Mouse (Mus musculus): ENCODE data around the gene Coro2a. TPM values are rescaled to one million over a fixed set of nuclear protein-coding genes. Genes with fewer than 3 reads are reported as not detected.

The Coro2a gene
- total RNA-seq, 2 experiments from 2014 or later = 31.4 to 55.6 TPM

DNA sequence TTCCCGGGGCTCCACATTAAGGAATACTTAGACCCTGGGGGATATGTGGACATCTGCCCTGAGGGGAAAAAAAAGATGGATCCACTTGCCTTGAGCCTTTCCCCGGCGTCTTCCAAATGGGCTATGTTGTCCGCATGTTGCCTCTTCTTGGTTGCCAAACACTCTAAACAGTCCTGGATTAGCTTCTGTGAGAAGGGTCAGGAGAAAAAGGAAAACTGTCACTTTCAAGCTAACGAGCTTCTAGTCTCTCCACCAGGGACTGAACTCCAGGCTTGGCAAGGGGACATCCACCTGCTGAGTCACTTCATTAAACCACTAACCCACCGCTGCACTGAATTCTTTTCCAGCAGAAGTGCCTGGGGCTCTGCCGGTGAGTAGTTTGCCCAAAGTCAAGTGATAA lies 69.1 kb downstream of the Coro2a start:
- ATAC-seq (ENCODE audit: poor library complexity, severe bottlenecking) = no peak

DNA sequence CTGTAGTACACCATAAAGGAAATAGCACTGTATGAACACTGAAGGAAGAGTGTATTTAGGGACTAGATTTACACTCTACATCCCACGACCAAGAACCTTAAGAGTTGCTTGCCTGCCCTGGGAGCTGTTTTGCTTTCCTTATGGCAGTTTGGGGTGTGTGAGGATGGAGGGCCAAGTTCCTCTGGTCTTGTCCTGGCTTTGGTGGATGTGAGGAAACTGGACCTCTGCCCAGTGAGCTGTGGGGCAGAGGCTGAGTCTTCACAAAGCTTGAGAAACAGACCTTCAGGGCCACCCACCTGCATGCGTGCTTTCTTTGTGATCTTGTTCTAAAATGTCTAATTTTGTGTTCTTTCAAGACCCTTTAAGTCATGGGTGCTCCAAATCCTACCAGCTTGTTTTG lies 69.5 kb downstream of the Coro2a start:
- ATAC-seq (ENCODE audit: poor library complexity, severe bottlenecking) = no peak

DNA sequence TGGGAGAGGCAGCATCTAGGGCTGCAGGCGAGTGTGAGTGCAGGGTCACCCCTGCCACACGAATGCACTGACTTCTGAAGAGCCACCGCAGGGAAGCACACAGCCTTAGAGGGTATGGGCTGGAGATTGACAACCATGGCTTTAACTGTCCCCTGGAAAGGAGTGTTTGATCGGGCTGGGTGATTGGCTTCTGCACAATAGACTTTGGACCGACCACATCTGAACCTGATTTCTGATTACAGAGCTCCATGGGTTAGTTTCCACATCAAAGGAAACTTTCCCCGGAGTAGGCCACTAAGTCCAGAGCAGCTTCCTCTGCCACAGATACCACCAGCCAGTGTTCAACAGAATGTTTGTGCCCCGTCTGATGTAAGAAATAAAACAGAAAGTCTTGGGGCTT lies 72.3 kb downstream of the Coro2a start:
- no peak for ATAC-seq (ENCODE audit: poor library complexity, severe bottlenecking)

DNA sequence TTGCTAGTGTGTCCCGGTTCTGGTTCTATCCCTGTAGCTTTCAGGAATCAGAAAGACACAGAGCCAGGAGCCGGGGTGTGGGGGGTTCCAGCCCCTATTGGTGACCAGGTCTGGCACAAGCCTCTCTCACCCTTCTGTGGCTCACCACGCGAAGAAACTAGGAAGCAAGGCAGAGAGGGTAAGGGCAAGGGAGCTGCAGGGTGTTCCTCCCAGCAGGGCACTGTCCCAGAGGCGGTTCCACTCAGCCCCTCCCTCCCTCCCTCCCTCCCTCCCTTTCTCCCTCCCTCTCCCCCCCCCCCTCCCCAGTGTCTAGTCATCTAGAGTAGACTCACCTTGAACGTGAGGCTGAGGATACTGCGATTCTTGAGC lies 74.5 kb downstream of the Coro2a start:
- ATAC-seq (ENCODE audit: poor library complexity, severe bottlenecking) = peak; percentile 91

GRCm38 (mm10) chr4:46526798-46527557 lies 75.0 kb downstream of the Coro2a start:
- peak; percentile 47; the same call in 1 of the 2 replicates for ATAC-seq (ENCODE audit: poor library complexity, severe bottlenecking)

- ATAC-seq (ENCODE audit: poor library complexity, severe bottlenecking) = no peak
Observed at GRCm38 (mm10) chr4:46526226-46526625, 75.8 kb downstream of the Coro2a start.

DNA sequence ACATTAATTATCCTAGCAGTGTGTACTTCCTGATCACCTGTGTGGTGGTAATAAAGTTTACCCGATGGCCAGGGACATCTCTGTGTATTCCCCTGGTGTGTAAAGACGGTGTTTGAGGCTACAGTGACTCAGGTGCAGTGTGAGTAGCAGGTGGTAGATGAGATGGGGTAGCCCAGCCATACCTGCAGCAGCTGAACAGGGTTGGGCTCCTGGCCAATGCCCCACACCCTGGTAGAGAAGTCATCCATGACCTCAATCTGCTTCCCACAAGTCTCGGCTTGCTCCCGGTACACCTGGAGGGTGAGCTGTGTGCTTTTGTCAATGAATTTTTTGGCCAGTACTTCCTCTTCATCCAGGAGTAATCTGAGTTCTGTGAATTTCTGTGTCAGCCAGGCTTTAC lies 78.7 kb downstream of the Coro2a start:
- ATAC-seq (ENCODE audit: poor library complexity, severe bottlenecking) = no peak

- ATAC-seq (ENCODE audit: poor library complexity, severe bottlenecking) = no peak
Observed at GRCm38 (mm10) chr4:46521457-46521856, 80.5 kb downstream of the Coro2a start.

DNA sequence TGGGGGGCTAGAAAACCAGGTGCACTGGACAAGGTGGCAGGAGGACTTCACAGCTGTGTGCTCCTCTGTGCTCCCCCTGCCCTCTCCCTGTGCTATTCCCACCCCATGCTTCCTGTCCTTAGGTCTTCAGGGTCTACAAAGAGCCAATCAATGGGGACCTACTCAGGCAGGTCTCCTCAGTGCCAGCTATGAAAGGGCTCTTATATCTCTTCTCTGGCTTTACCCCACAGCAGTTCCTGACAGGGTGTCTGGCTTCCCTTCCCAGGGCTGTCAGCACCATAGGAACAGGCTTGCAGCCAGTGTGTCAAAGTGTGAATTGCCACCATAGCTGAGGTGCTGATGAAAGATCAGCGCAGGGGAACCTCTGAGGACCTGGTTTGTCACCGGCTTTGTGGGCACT lies 81.5 kb downstream of the Coro2a start:
- ATAC-seq (ENCODE audit: poor library complexity, severe bottlenecking) = no peak

- peak; percentile 71 for ATAC-seq (ENCODE audit: poor library complexity, severe bottlenecking)
Observed at GRCm38 (mm10) chr4:46507736-46508460, 94.1 kb downstream of the Coro2a start.

GRCm38 (mm10) chr4:46506801-46507610 lies 95.0 kb downstream of the Coro2a start:
- peak; percentile 99 for ATAC-seq (ENCODE audit: poor library complexity, severe bottlenecking)

DNA sequence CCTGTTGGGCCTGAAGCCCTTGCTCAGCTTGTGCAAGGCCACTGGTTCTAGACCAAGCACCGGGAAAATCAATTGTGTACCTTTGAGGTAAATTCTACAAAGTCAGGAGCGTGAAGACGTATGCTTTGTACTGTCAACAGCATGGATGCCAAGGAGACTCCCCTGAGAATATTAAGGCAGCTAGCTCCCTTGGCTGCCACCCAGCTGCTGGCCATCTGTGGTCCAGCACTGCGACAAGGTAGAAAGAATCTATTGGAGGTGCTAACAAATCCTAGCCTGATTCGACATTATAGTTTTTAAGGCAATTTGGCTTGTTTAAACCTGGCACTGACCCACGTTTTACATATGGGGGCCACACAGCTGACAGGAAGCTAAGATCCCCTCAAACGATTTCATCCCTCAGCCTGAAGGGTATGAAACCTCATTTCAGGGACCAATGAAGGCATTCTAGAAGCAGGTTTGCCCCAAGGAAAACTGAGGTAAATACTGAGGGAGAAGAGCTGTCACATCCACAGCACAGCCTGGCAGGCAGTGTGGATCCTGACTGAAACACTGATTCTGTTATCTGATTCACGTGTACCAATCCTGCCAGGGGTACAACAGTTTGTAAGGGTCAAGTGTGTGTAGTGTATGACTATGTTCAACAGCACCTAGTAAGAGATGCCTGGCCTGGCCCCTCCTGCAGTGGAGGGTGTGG lies 96.5 kb downstream of the Coro2a start:
- ATAC-seq (ENCODE audit: poor library complexity, severe bottlenecking) = no peak

DNA sequence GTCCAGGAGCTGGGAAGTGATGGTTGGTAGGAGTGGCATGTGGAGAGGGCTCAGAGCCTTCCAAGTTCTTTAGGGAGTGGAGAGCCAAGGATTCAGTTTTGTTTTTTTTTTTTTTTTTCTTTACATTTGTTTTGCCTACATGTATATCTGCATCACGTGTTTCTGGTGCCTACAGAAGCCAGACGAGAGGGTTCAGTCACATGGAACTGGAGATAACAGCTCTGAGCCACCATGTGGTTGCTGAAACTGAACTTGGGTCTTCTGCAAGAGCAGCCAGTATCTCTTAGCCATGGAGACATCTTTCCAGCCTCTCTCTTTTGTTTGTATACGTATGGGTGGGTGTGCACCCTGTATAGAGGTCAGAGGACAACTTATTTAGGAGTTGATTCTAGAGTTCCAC lies 98.1 kb downstream of the Coro2a start:
- ATAC-seq (ENCODE audit: poor library complexity, severe bottlenecking) = no peak

GRCm38 (mm10) chr4:46502606-46503502 lies 99.1 kb downstream of the Coro2a start:
- ATAC-seq (ENCODE audit: poor library complexity, severe bottlenecking) = no peak

DNA sequence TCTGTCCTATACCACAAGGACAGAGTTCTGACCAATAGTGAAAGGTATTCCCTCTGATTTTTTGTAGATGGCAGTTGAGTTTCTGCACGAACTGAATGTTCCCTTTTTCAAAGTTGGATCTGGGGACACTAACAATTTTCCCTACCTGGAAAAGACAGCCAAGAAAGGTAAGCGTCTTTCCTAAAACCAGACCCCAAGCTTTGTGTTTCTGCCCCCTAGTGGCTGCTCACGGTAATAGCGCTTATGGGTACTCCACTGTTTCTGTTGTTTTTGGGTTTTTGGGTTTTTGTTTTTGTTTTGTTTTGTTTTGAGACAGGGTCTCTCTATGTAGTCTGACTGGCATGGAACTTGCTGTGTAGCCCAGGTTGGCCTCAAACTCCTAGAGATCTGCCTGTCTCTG lies 103.0 kb downstream of the Coro2a start:
- ATAC-seq (ENCODE audit: poor library complexity, severe bottlenecking) = no peak

GRCm38 (mm10) chr4:46498511-46498910 lies 103.5 kb downstream of the Coro2a start:
- no peak for ATAC-seq (ENCODE audit: poor library complexity, severe bottlenecking)

- peak; percentile 90 for ATAC-seq (ENCODE audit: poor library complexity, severe bottlenecking)
Observed at GRCm38 (mm10) chr4:46497286-46497892, 104.6 kb downstream of the Coro2a start.

GRCm38 (mm10) chr4:46495543-46495942 lies 106.5 kb downstream of the Coro2a start:
- ATAC-seq (ENCODE audit: poor library complexity, severe bottlenecking) = no peak

DNA sequence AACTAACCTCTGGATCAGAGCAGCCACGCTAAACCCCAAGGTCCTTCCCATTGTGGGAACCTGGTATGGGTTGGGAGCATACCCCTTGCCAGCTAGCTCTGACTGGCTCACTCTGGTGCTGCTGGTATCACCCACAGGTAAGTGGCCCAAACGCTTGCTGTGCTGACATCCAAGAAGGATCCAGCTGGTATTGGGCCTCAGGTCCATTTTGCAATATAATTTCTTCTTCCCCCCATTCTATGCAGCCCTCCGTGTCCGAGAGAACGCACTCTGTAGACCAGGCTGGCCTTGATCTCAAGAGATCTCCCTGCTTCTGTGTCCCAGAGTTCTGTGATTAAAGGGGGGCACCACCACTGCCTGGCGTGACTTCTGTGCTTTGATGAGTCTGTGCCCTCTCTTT lies 108.9 kb downstream of the Coro2a start:
- ATAC-seq (ENCODE audit: poor library complexity, severe bottlenecking) = no peak

Data from megakaryocyte, adult 5-6 weeks (primary cell).